Mouse (Mus musculus) liver, embryonic 14.5 days (tissue): ENCODE measurements around the gene Gria1. TPM values are rescaled to one million over a fixed set of nuclear protein-coding genes. Genes with fewer than 3 reads are reported as not detected.

Experiments used
- ATAC-seq: fragments of 200-750 bp; cut with Nextera tagmentation; 2 replicates; pipeline ENCODE4 v1.8.0; 2017; ENCODE audit warnings: moderate number of reproducible peaks, mild to moderate bottlenecking, moderate library complexity; ENCODE audit not compliant: insufficient read depth
- DNase-seq, 3 experiments: peaks; one replicate each; pipeline ENCODE4 v3.0.0-alpha.2; 2012 to 2013; ENCODE audit warnings: low read depth in 3 of 3, low spot score in 3 of 3
- H3K27ac ChIP-seq: fragments of 300-500 bp; sonication (generic); 2 replicates; pipeline ENCODE4 v1.5.1; 2014; ENCODE audit warnings: moderate library complexity, mild to moderate bottlenecking, control low read depth, inconsistent platforms
- H3K27me3 ChIP-seq: fragments of 300-500 bp; sonication (generic); 2 replicates; pipeline ENCODE4 v1.6.1; 2014; ENCODE audit warnings: mild to moderate bottlenecking, low read length, moderate library complexity; ENCODE audit not compliant: control insufficient read depth, insufficient read depth
- H3K36me3 ChIP-seq: fragments of 300-500 bp; sonication (generic); replicated peaks from 2 replicates; pipeline ENCODE4 v1.6.1; 2014; ENCODE audit warnings: low read depth; ENCODE audit not compliant: control insufficient read depth, insufficient read depth
- H3K4me1 ChIP-seq, 2 experiments: fragments of 200-500 bp in 1 of 2; fragments of 300-500 bp in 1 of 2; sonication (generic) in 1 of 2; replicated peaks; 2 replicates each; pipeline ENCODE4 v1.6.1; 2012 to 2014; ENCODE audit warnings: antibody characterized with exemption in 1 of 2, inconsistent platforms in 1 of 2, low read length in 1 of 2; ENCODE audit not compliant: control insufficient read depth in 2 of 2, insufficient read depth in 2 of 2
- H3K4me2 ChIP-seq: fragments of 300-500 bp; sonication (generic); 2 replicates; pipeline ENCODE4 v1.6.1; 2014; ENCODE audit warnings: low read depth, mild to moderate bottlenecking, control low read depth, moderate library complexity
- H3K4me3 ChIP-seq, 2 experiments: fragments of 200-500 bp in 1 of 2; fragments of 300-500 bp in 1 of 2; sonication (generic) in 1 of 2; 2 replicates each; pipeline ENCODE4 v1.5.1; 2012 to 2014; ENCODE audit warnings: low read depth in 2 of 2, low read length in 2 of 2, mild to moderate bottlenecking in 2 of 2, control low read depth in 1 of 2, inconsistent platforms in 1 of 2, moderate library complexity in 1 of 2; ENCODE audit not compliant: insufficient read depth in 1 of 2
- H3K9ac ChIP-seq: fragments of 300-500 bp; sonication (generic); replicated peaks from 2 replicates; pipeline ENCODE4 v1.6.1; 2014; ENCODE audit warnings: mild to moderate bottlenecking, control low read depth, moderate library complexity
- H3K9me3 ChIP-seq: fragments of 300-500 bp; sonication (generic); 2 replicates; pipeline ENCODE4 v1.6.1; 2016; ENCODE audit warnings: low read length, mixed read lengths; ENCODE audit not compliant: control insufficient read depth
- CTCF ChIP-seq: IDR thresholded peaks from 2 replicates; pipeline ENCODE4 v1.5.1; 2016; ENCODE audit warnings: antibody characterized with exemption, low read depth, control low read depth
- EP300 ChIP-seq: IDR thresholded peaks from 2 replicates; pipeline ENCODE4 v1.6.1; 2016; ENCODE audit warnings: antibody characterized with exemption, low read depth
- WGBS: fragments of 180-500 bp; shearing (Covaris S2); extraction: QIAGEN DNeasy Blood & Tissue Kit; methylation state at CpG from one replicate; pipeline ENCODE4 v1.1.7; 2014; ENCODE audit not compliant: insufficient replicate concordance; 5-methylcytosine and 5-hydroxymethylcytosine counted together
- polyA plus RNA-seq, 2 experiments: library from polyadenylated mRNA; depleted of rRNA in 1 of 2; stranded (reverse) in 1 of 2; unstranded in 1 of 2; fragments of >200 nt; fragmentation: Nextera tagmentation in 1 of 2; extraction: Ambion mirVana in 1 of 2; gene quantifications; 2 replicates each; pipeline versions ENCODE4 v1.2.1 to v1.2.3; 2012 to 2014

Gria1 gene
- polyA plus RNA-seq, 2 experiments, result 0.04 to 0.06 TPM

- DNase-seq (no peak), ATAC-seq (no peak)
Observed at GRCm38 (mm10) chr11:56999601-57000001, 11.6 kb upstream of the Gria1 start.

GRCm38 (mm10) chr11:57004611-57005010, 6.6 kb upstream of the Gria1 start:
- no peak overlapping the region for H3K9ac ChIP-seq
- no peak overlapping the region for H3K27ac ChIP-seq
- TF ChIP-seq EP300 (no peak), CTCF (no peak)
- H3K4me2 ChIP-seq, result no peak overlapping the region
- no peaks in the 10 kb centered on the region for H3K4me1 ChIP-seq
- H3K36me3 ChIP-seq, result no peaks in the 10 kb centered on the region
- H3K27me3 ChIP-seq, result no peaks in the 10 kb centered on the region
- DNase-seq, result no peak
- no peak overlapping the region for H3K4me3 ChIP-seq
- WGBS, result 57% methylated on average over 3 of the region's 3 CpGs
- ATAC-seq, result no peak
- H3K9me3 ChIP-seq, result no peaks in the 10 kb centered on the region

More at GRCm38 (mm10) chr11:56999601-57000001, 11.6 kb upstream of the Gria1 start:
- Histone ChIP-seq H3K4me2 (no peak overlapping the region), H3K36me3 (no peaks in the 10 kb centered on the region), H3K9me3 (no peaks in the 10 kb centered on the region), H3K4me1 (no peaks in the 10 kb centered on the region), H3K4me3 (no peak overlapping the region), H3K27ac (no peak overlapping the region), H3K9ac (no peak overlapping the region), H3K27me3 (no peaks in the 10 kb centered on the region)
- no peak for TF ChIP-seq EP300
- TF ChIP-seq CTCF, result no peak
- WGBS, result 48% methylated on average over 3 of the region's 3 CpGs

GRCm38 (mm10) chr11:57005341-57005740, 5.8 kb upstream of the Gria1 start:
- ATAC-seq (no peak), DNase-seq (no peak)
- WGBS, result 59% methylated on average over 7 of the region's 7 CpGs

GRCm38 (mm10) chr11:57007790-57008189, 3.4 kb upstream of the Gria1 start:
- no peak for TF ChIP-seq EP300
- TF ChIP-seq CTCF, result no peak
- 65% methylated on average over 4 of the region's 4 CpGs for WGBS
- no peak overlapping the region for H3K9ac ChIP-seq
- no peak overlapping the region for H3K4me3 ChIP-seq
- H3K4me1 ChIP-seq, result no peaks in the 10 kb centered on the region
- ATAC-seq, result no peak
- no peaks in the 10 kb centered on the region for H3K9me3 ChIP-seq
- DNase-seq, result no peak
- no peaks in the 10 kb centered on the region for H3K36me3 ChIP-seq
- H3K4me2 ChIP-seq, result no peak overlapping the region
- no peak overlapping the region for H3K27ac ChIP-seq
- H3K27me3 ChIP-seq, result no peaks in the 10 kb centered on the region

More at GRCm38 (mm10) chr11:57005341-57005740, 5.8 kb upstream of the Gria1 start:
- H3K4me2 ChIP-seq, result no peak overlapping the region
- no peak overlapping the region for H3K27ac ChIP-seq
- H3K9ac ChIP-seq, result no peak overlapping the region
- H3K27me3 ChIP-seq, result no peaks in the 10 kb centered on the region
- no peaks in the 10 kb centered on the region for H3K36me3 ChIP-seq
- no peak overlapping the region for H3K4me3 ChIP-seq
- TF ChIP-seq EP300 (no peak), CTCF (no peak)
- H3K9me3 ChIP-seq, result no peaks in the 10 kb centered on the region
- H3K4me1 ChIP-seq, result no peaks in the 10 kb centered on the region

- WGBS, result 63% methylated on average over 6 of the region's 6 CpGs
- no peaks in the 10 kb centered on the region for H3K4me1 ChIP-seq
- no peak for TF ChIP-seq CTCF
- no peak for TF ChIP-seq EP300
- DNase-seq (no peak), ATAC-seq (no peak)
- no peak overlapping the region for H3K4me2 ChIP-seq
- no peak overlapping the region for H3K4me3 ChIP-seq
- no peaks in the 10 kb centered on the region for H3K27me3 ChIP-seq
- H3K36me3 ChIP-seq, result no peaks in the 10 kb centered on the region
- H3K27ac ChIP-seq, result no peak overlapping the region
- H3K9me3 ChIP-seq, result no peaks in the 10 kb centered on the region
- no peak overlapping the region for H3K9ac ChIP-seq
Observed at GRCm38 (mm10) chr11:57010611-57011010, 576 bp upstream of the Gria1 start.
